Mouse (Mus musculus) heart, postnatal 0 days (tissue): ENCODE measurements around the gene Gm45711. TPM values are rescaled to one million over a fixed set of nuclear protein-coding genes. Genes with fewer than 3 reads are reported as not detected.

Experiments
- ATAC-seq: fragments of 200-750 bp; cut with Nextera tagmentation; 2 replicates; pipeline ENCODE4 v1.8.0; 2017; ENCODE audit warnings: low read depth, moderate number of reproducible peaks, moderate library complexity; ENCODE audit not compliant: insufficient read depth
- DNase-seq: peaks from one replicate; pipeline ENCODE4 v3.0.0-alpha.2; 2016; ENCODE audit warnings: low spot score
- H3K27ac ChIP-seq: fragments of 300-500 bp; sonication (generic); 2 replicates; pipeline ENCODE4 v1.5.1; 2014; ENCODE audit warnings: low read depth, mild to moderate bottlenecking
- H3K27me3 ChIP-seq: fragments of 300-500 bp; sonication (generic); 2 replicates; pipeline ENCODE4 v1.6.1; 2014; ENCODE audit warnings: low read length, mixed read lengths; ENCODE audit not compliant: control insufficient read depth, insufficient read depth
- H3K36me3 ChIP-seq: fragments of 300-500 bp; sonication (generic); replicated peaks from 2 replicates; pipeline ENCODE4 v1.6.1; 2014; ENCODE audit warnings: low read length, mixed read lengths; ENCODE audit not compliant: control insufficient read depth, insufficient read depth
- H3K4me1 ChIP-seq: fragments of 300-500 bp; sonication (generic); 2 replicates; pipeline ENCODE4 v1.6.1; 2014; ENCODE audit warnings: antibody characterized with exemption; ENCODE audit not compliant: control insufficient read depth, insufficient read depth
- H3K4me2 ChIP-seq: fragments of 300-500 bp; sonication (generic); 2 replicates; pipeline ENCODE4 v1.6.1; 2014; ENCODE audit warnings: low read depth, mild to moderate bottlenecking, low read length, moderate library complexity
- H3K4me3 ChIP-seq: fragments of 300-500 bp; sonication (generic); 2 replicates; pipeline ENCODE4 v1.5.1; 2014; ENCODE audit warnings: low read depth, low read length
- H3K9ac ChIP-seq: fragments of 300-500 bp; sonication (generic); replicated peaks from 2 replicates; pipeline ENCODE4 v1.6.1; 2014; ENCODE audit warnings: low read depth, low read length, mixed read lengths
- H3K9me3 ChIP-seq: fragments of 300-500 bp; sonication (generic); replicated peaks from 2 replicates; pipeline ENCODE4 v1.6.1; 2016; ENCODE audit warnings: low read length; ENCODE audit not compliant: control insufficient read depth
- CTCF ChIP-seq: IDR thresholded peaks from 2 replicates; pipeline ENCODE4 v1.5.1; 2016; ENCODE audit warnings: antibody characterized with exemption, control low read depth, low read depth
- EP300 ChIP-seq: IDR thresholded peaks from 2 replicates; pipeline ENCODE4 v1.6.1; 2016; ENCODE audit warnings: antibody characterized with exemption, low read depth
- WGBS: fragments of 180-500 bp; shearing (Covaris S2); extraction: QIAGEN DNeasy Blood & Tissue Kit; methylation state at CpG from one replicate; pipeline ENCODE4 v1.1.7; 2014; 5-methylcytosine and 5-hydroxymethylcytosine counted together
- polyA plus RNA-seq: library from polyadenylated mRNA; unstranded; fragments of >200 nt; fragmentation: Nextera tagmentation; extraction: Ambion mirVana; gene quantifications from 2 replicates; pipeline ENCODE4 v1.2.1, GENCODE M21; 2015
- total RNA-seq: library from RNA; depleted of rRNA; stranded (reverse); fragments of >200 nt; gene quantifications from 2 replicates; pipeline ENCODE4 v1.2.3, GENCODE M21; 2014; ENCODE audit warnings: low replicate concordance; rRNA removed

Gm45711 gene
- total and polyA plus RNA-seq, 2 experiments from 2014 or later: not detected

- Histone ChIP-seq H3K36me3 (peaks cover 5% of the 10 kb centered on the region), H3K4me1 (peaks cover 8% of the 10 kb centered on the region), H3K4me2 (no peak overlapping the region), H3K4me3 (no peak overlapping the region), H3K9ac (no peak overlapping the region), H3K27ac (no peak overlapping the region), H3K9me3 (no peaks in the 10 kb centered on the region), H3K27me3 (no peaks in the 10 kb centered on the region)
- WGBS: 86% methylated on average over 4 of the region's 4 CpGs
- DNase-seq: no peak
- no peak for ATAC-seq
- no peak for TF ChIP-seq EP300
- TF ChIP-seq CTCF: no peak
Measured at GRCm38 (mm10) chr8:104246621-104247020, 63.3 kb downstream of the Gm45711 start.

DNA sequence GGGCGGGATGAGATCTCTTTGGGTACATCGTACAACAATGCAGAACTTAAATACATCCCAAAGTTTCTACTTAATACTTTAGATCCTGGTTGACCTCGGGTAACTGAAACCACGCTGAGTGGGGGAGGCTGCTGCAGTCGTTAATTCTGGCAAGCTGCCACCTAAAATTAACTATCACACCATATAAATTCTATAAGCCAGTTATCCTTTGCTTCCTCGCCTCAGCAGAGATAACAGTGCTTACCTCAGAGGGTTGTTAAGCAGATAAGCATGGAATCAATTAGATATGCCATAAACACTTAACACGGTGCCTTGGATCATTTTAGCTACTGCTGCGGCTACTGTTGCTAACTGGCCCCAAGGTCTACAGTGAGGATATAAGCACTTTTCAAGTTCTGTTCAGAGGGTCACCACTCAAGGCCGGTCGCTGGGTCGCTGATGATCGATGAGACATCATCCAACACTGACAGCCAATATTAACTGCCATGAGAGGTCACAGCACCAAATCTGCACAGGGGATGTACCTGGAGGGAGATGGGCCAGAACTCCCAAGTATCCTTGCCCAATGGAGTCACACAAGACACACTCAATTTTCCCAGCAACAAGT lies 67.7 kb downstream of the Gm45711 start:
- Histone ChIP-seq H3K27ac (no peak overlapping the region), H3K36me3 (peaks cover 43% of the 10 kb centered on the region), H3K9me3 (no peaks in the 10 kb centered on the region), H3K4me2 (no peak overlapping the region), H3K4me1 (no peaks in the 10 kb centered on the region), H3K27me3 (no peaks in the 10 kb centered on the region), H3K4me3 (no peak overlapping the region), H3K9ac (no peak overlapping the region)
- 70% methylated on average over 12 of the region's 12 CpGs for WGBS
- no peak for DNase-seq
- no peak for ATAC-seq
- TF ChIP-seq CTCF (no peak), EP300 (no peak)

DNA sequence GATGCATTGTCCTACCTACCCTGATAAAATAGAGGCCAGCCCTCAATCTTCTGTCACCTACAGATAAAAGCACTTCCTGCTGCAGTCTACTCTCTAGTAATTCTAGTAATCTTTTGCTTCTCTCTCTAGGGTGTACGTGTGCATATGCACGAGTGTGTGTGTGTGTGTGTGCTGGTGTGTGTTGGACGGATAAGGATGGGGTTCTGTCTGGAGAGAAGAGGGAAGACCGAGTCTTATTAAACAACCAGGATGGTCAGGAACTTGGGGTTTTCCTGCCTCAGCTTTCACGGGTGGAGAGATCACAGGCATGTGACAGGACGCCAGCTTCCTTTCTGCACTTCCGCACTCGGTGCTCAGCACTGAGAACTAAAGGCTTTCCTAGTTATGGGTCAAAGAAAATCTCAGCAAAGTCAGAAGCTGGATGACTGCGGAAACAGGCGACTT lies 70.4 kb downstream of the Gm45711 start:
- Histone ChIP-seq H3K4me2 (no peak overlapping the region), H3K9me3 (no peaks in the 10 kb centered on the region), H3K36me3 (peaks cover 48% of the 10 kb centered on the region), H3K27ac (no peak overlapping the region), H3K4me3 (no peak overlapping the region), H3K9ac (no peak overlapping the region), H3K27me3 (no peaks in the 10 kb centered on the region), H3K4me1 (no peaks in the 10 kb centered on the region)
- DNase-seq: no peak
- no peak for ATAC-seq
- TF ChIP-seq CTCF (no peak), EP300 (no peak)
- WGBS: 66% methylated on average over 10 of the region's 10 CpGs

- H3K9ac ChIP-seq: no peak overlapping the region
- 48% methylated on average over 6 of the region's 6 CpGs for WGBS
Measured at GRCm38 (mm10) chr8:104234573-104234972, 75.3 kb downstream of the Gm45711 start.

DNA sequence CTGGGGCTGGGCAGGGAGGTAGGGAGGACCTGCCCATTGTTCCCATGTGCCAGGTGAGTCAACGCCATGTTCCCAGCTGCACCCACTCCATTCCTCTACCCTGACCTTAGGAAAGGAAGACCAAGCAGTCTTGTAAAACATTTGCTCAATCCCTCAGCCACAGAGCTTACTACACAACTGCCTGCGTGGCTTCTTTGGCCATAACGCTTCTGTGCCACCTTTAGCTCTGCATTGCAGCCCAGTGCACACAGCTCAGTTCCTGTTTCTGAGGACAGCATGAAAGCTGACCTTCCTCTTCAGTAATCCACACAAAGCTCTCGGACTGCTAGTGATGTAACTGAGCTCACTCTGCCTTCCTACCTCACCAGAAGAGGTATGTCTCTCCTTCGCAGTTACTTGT lies 77.0 kb downstream of the Gm45711 start:
- no peaks in the 10 kb centered on the region for H3K27me3 ChIP-seq
- peaks cover 67% of the 10 kb centered on the region for H3K36me3 ChIP-seq
- H3K4me3 ChIP-seq: no peak overlapping the region
- no peak for TF ChIP-seq EP300
- TF ChIP-seq CTCF: no peak
- ATAC-seq (no peak), DNase-seq (no peak)
- H3K4me1 ChIP-seq: no peaks in the 10 kb centered on the region
- no peak overlapping the region for H3K9ac ChIP-seq
- no peaks in the 10 kb centered on the region for H3K9me3 ChIP-seq
- 92% methylated on average over 5 of the region's 5 CpGs for whole genome bisulfite sequencing
- no peak overlapping the region for H3K27ac ChIP-seq
- no peak overlapping the region for H3K4me2 ChIP-seq

More at GRCm38 (mm10) chr8:104234573-104234972, 75.3 kb downstream of the Gm45711 start:
- TF ChIP-seq CTCF: peak; percentile 54
- no peak for TF ChIP-seq EP300
- Histone ChIP-seq H3K27me3 (no peaks in the 10 kb centered on the region), H3K4me1 (no peaks in the 10 kb centered on the region), H3K4me2 (no peak overlapping the region), H3K4me3 (no peak overlapping the region), H3K36me3 (peaks cover 66% of the 10 kb centered on the region), H3K27ac (no peak overlapping the region), H3K9me3 (no peaks in the 10 kb centered on the region)
- peak; percentile 36; the same call in 1 of the 2 replicates for ATAC-seq
- DNase-seq: no peak

DNA sequence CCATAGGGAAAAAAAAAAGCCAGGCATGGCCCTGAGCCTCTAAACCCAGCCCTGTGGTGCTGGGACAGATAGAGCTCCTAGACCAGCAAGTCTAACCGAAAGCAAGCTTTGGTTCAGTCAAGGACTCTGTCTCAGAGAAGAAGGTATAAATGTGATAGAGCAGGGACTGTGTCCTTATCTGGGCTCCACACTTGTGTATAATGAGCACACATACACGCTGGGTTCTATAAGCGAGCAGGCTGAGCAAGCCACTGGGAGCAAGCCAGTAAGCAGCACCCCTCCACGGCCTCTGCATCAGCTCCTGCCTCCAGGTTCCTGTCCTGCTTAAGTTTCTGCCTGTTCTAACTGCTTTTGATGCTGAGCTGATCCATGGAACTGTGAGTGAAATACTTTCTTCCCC lies 77.8 kb downstream of the Gm45711 start:
- Histone ChIP-seq H3K4me2 (no peak overlapping the region), H3K4me3 (no peak overlapping the region), H3K9ac (no peak overlapping the region), H3K27me3 (no peaks in the 10 kb centered on the region), H3K4me1 (no peaks in the 10 kb centered on the region), H3K36me3 (peaks cover 67% of the 10 kb centered on the region), H3K27ac (no peak overlapping the region), H3K9me3 (no peaks in the 10 kb centered on the region)
- DNase-seq (no peak), ATAC-seq (no peak)
- TF ChIP-seq CTCF (no peak), EP300 (no peak)
- WGBS: 91% methylated on average over 4 of the region's 4 CpGs

Other genes starting within 250 kb of the Gm45711 start
- 123 and 125 TPM in 2 replicates for gene Cdh5, start 208.5 kb downstream of the Gm45711 start, total RNA-seq
- gene Cdh5, start 208.5 kb downstream of the Gm45711 start, polyA plus RNA-seq: 39.5 and 42.6 TPM in 2 replicates
- 3.8 and 3.9 TPM in 2 replicates for gene Bean1, start 139.6 kb downstream of the Gm45711 start, total RNA-seq
- 0.38 and 0.57 TPM in 2 replicates for gene Bean1, start 139.6 kb downstream of the Gm45711 start, polyA plus RNA-seq
- 6.3 and 10.7 TPM in 2 replicates for gene Tk2, start 61.5 kb downstream of the Gm45711 start, total RNA-seq
- gene Tk2, start 61.5 kb downstream of the Gm45711 start, polyA plus RNA-seq: 7.7 and 9.9 TPM in 2 replicates
- gene Cklf, start 59.2 kb downstream of the Gm45711 start, total RNA-seq: 1.7 and 11.5 TPM in 2 replicates
- gene Cklf, start 59.2 kb downstream of the Gm45711 start, polyA plus RNA-seq: 13.3 and 15.0 TPM in 2 replicates
- gene Cmtm2a, start 16.9 kb downstream of the Gm45711 start, total RNA-seq: not detected in 2 replicates
- not detected in 2 replicates for gene Cmtm2a, start 16.9 kb downstream of the Gm45711 start, polyA plus RNA-seq
- gene Cmtm1, start 64 bp upstream of the Gm45711 start, total RNA-seq: not detected in 2 replicates
- gene Cmtm1, start 64 bp upstream of the Gm45711 start, polyA plus RNA-seq: not detected in 2 replicates
- not detected in 2 replicates for gene Gm11020, start 11.5 kb upstream of the Gm45711 start, total RNA-seq
- gene Gm11020, start 11.5 kb upstream of the Gm45711 start, polyA plus RNA-seq: not detected in 2 replicates
- not detected in 2 replicates for gene Cmtm2b, start 12.1 kb upstream of the Gm45711 start, total RNA-seq
- gene Cmtm2b, start 12.1 kb upstream of the Gm45711 start, polyA plus RNA-seq: not detected in 2 replicates
- gene Cmtm3, start 29.3 kb upstream of the Gm45711 start, total RNA-seq: 22.3 and 29.0 TPM in 2 replicates
- 64.6 and 65.2 TPM in 2 replicates for gene Cmtm3, start 29.3 kb upstream of the Gm45711 start, polyA plus RNA-seq
- 10.2 and 13.4 TPM in 2 replicates for gene Cmtm4, start 85.7 kb upstream of the Gm45711 start, total RNA-seq
- 1.2 TPM in 2 replicates for gene Cmtm4, start 85.7 kb upstream of the Gm45711 start, polyA plus RNA-seq
- 11.0 and 20.2 TPM in 2 replicates for gene Dync1li2, start 133.0 kb upstream of the Gm45711 start, total RNA-seq
- gene Dync1li2, start 133.0 kb upstream of the Gm45711 start, polyA plus RNA-seq: 36.5 and 38.8 TPM in 2 replicates
- gene Terb1, start 199.8 kb upstream of the Gm45711 start, total RNA-seq: 0.15 TPM in 1 of 2 replicates, not detected in the other
- 0.05 and 0.07 TPM in 2 replicates for gene Terb1, start 199.8 kb upstream of the Gm45711 start, polyA plus RNA-seq
- gene Nae1, start 224.6 kb upstream of the Gm45711 start, total RNA-seq: 28.9 and 45.5 TPM in 2 replicates
- 66.3 and 66.6 TPM in 2 replicates for gene Nae1, start 224.6 kb upstream of the Gm45711 start, polyA plus RNA-seq
- 0.99 and 2.3 TPM in 2 replicates for gene Car7, start 224.6 kb upstream of the Gm45711 start, total RNA-seq
- gene Car7, start 224.6 kb upstream of the Gm45711 start, polyA plus RNA-seq: 3.0 and 3.6 TPM in 2 replicates